Mouse (Mus musculus): ENCODE data around the gene Gm12166.

The Gm12166 gene

DNA sequence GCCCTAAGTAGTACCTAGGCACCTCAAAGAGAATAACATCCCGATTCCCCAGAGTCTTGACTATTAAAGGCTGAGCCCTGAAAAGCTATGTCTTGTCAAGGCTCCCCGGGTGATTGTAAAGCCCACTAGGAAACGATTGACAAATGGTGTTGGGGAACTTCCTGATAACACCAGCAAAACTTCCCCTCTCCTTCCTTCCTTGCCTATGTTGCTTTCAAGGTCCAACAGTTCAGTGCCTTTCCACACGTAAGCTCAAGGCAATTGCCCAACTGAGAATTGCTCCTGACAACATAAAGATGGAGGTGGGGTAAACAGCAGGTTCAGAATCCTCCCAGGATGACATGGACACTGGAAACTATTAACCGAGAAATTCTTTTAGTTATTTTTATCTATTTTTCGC is 29.1 kb downstream of the Gm12166 start:
- no peak for DNase-seq (ENCODE audit: extremely low read depth, insufficient read length, low spot score)

DNA sequence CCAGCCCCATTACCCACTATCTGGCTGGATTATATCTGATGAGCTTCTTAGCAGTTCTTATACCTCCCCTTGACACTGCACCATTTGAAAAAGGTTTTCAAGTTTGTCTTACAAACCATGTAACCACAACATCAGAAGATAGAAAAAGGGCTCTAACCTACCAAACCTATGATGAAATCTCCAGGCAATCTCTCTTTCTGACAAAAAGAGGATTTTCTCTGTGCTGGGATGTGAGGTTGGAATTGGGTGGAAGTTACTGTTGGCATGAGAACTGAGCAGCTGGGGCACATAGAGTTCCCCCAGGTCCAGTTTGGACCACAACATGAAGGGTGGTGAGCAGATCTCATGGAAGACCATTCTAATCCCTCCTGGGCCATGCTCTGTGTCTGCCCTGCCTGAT is 30.3 kb downstream of the Gm12166 start:
- no peak for DNase-seq (ENCODE audit: extremely low read depth, insufficient read length, low spot score)

DNA sequence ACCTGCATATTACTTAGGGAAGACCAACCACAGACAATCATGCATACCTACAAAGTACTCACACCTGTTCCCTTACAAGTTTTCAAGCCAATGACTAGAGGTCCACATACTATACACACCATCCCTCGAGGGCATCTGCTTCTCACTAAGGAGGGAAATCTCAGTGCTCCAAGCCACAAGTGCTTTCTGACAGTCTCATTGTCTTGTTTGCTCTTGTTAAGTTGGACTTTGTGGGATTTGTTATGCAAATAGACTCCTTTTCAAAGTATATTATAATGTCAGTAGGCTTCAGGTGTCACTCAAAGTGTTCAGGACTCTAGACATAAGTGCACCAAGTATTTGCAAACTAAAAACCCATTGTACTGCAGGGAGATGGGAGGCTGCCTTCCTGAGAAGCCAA is 31.9 kb downstream of the Gm12166 start:
- DNase-seq (ENCODE audit: extremely low read depth, insufficient read length, low spot score), result no peak

DNA sequence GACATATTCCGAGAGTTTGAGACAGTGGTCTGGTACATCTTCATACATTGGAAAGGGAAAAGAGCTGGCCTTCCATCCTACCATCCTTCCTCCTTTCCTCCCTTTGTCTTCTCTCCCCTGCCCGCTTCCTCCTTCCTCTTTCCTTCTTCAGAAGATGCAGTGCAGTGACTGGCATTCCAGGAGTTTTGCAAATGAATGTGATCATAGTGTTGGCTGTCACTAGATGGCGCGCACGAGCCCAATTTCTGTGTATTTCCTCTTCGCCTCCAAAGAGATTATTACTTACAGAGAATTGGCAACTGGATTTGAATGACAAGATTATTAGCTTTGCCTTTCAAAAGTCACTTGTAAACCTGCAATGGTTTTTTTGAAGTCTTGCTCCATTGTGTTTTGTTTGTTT is 36.1 kb downstream of the Gm12166 start:
- no peak for DNase-seq (ENCODE audit: extremely low read depth, insufficient read length, low spot score)
